Mouse (Mus musculus) kidney, postnatal 0 days (tissue): ENCODE results near the gene Azin2. TPM values are rescaled to one million over a fixed set of nuclear protein-coding genes. Genes with fewer than 3 reads are reported as not detected.
A peak's percentile ranks its signal among the peaks of the same experiment; 100 is the strongest.

ENCODE experiments used
- ATAC-seq: fragments of 200-750 bp; cut with Nextera tagmentation; replicated peaks from 2 replicates; pipeline ENCODE4 v1.8.0; 2017; ENCODE audit warnings: low read depth, moderate number of reproducible peaks, moderate TSS enrichment, moderate library complexity; ENCODE audit not compliant: low FRiP score
- DNase-seq: peaks from one replicate; pipeline ENCODE4 v3.0.0-alpha.2; 2016; ENCODE audit warnings: low spot score
- H3K27ac ChIP-seq: fragments of 300-500 bp; sonication (generic); 2 replicates; pipeline ENCODE4 v1.5.1; 2014; ENCODE audit warnings: mild to moderate bottlenecking
- H3K27me3 ChIP-seq: fragments of 300-500 bp; sonication (generic); 2 replicates; pipeline ENCODE4 v1.6.1; 2014; ENCODE audit warnings: low read length, mixed read lengths; ENCODE audit not compliant: insufficient read depth
- H3K36me3 ChIP-seq: fragments of 300-500 bp; sonication (generic); 2 replicates; pipeline ENCODE4 v1.6.1; 2014; ENCODE audit warnings: low read length, mixed read lengths; ENCODE audit not compliant: insufficient read depth
- H3K4me1 ChIP-seq: fragments of 300-500 bp; sonication (generic); replicated peaks from 2 replicates; pipeline ENCODE4 v1.6.1; 2014; ENCODE audit warnings: antibody characterized with exemption, low read length, mixed read lengths; ENCODE audit not compliant: insufficient read depth
- H3K4me2 ChIP-seq: fragments of 300-500 bp; sonication (generic); 2 replicates; pipeline ENCODE4 v1.6.1; 2014; ENCODE audit warnings: mild to moderate bottlenecking, low read length, moderate library complexity, mixed read lengths
- H3K4me3 ChIP-seq: fragments of 300-500 bp; sonication (generic); replicated peaks from 2 replicates; pipeline ENCODE4 v1.5.1; 2014; ENCODE audit warnings: low read depth, low read length
- H3K9ac ChIP-seq: fragments of 300-500 bp; sonication (generic); 2 replicates; pipeline ENCODE4 v1.6.1; 2014; ENCODE audit warnings: low read depth, low read length
- H3K9me3 ChIP-seq: fragments of 300-500 bp; sonication (generic); replicated peaks from 2 replicates; pipeline ENCODE4 v1.6.1; 2016; ENCODE audit warnings: low read length, inconsistent platforms, mixed read lengths
- CTCF ChIP-seq: IDR thresholded peaks from 2 replicates; pipeline ENCODE4 v1.5.1; 2016; ENCODE audit warnings: antibody characterized with exemption, low read depth, mild to moderate bottlenecking, moderate library complexity
- WGBS: fragments of 180-500 bp; shearing (Covaris S2); extraction: QIAGEN DNeasy Blood & Tissue Kit; methylation state at CpG from one replicate; pipeline ENCODE4 v1.1.7; 2014; 5-methylcytosine and 5-hydroxymethylcytosine counted together
- polyA plus RNA-seq: library from polyadenylated mRNA; unstranded; fragments of >200 nt; fragmentation: Nextera tagmentation; extraction: Ambion mirVana; gene quantifications from 2 replicates; pipeline ENCODE4 v1.2.1, GENCODE M21; 2015

The Azin2 gene
- polyA plus RNA-seq, 1 experiment from 2014 or later, result 21.5 TPM

DNA sequence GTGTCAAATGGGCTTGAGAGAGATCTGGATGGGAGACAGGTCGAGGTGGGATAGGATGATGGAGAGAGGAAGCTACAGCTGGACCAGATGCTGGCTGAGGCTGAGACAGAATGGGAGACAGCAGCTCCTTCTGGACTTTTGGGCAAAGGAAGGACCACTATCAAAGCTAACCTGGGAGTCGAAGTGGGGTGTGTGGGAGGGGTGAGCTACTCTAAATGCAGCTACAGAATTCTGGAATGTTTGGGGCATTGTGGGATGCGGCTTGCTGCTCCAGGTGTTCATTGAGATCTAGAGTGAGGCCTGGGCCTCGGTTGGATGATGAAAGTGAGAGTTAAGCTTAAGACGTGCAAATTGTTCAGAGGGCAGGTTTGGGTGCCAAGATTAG lies 77.5 kb downstream of the Azin2 start:
- no peaks in the 10 kb centered on the region for H3K4me1 ChIP-seq
- H3K4me2 ChIP-seq, result peak overlapping the region; percentile 99
- 40% methylated on average over 5 of the region's 5 CpGs for WGBS
- H3K9ac ChIP-seq, result 0 out of 2 replicates have a peak overlapping the region, but pooled peaks have one; percentile 67
- TF ChIP-seq CTCF, result no peak
- H3K36me3 ChIP-seq, result no peaks in the 10 kb centered on the region
- H3K4me3 ChIP-seq, result peak overlapping the region; percentile 68
- H3K9me3 ChIP-seq, result no peaks in the 10 kb centered on the region
- H3K27ac ChIP-seq, result no peak overlapping the region
- no peaks in the 10 kb centered on the region for H3K27me3 ChIP-seq
- ATAC-seq (no peak), DNase-seq (no peak)

DNA sequence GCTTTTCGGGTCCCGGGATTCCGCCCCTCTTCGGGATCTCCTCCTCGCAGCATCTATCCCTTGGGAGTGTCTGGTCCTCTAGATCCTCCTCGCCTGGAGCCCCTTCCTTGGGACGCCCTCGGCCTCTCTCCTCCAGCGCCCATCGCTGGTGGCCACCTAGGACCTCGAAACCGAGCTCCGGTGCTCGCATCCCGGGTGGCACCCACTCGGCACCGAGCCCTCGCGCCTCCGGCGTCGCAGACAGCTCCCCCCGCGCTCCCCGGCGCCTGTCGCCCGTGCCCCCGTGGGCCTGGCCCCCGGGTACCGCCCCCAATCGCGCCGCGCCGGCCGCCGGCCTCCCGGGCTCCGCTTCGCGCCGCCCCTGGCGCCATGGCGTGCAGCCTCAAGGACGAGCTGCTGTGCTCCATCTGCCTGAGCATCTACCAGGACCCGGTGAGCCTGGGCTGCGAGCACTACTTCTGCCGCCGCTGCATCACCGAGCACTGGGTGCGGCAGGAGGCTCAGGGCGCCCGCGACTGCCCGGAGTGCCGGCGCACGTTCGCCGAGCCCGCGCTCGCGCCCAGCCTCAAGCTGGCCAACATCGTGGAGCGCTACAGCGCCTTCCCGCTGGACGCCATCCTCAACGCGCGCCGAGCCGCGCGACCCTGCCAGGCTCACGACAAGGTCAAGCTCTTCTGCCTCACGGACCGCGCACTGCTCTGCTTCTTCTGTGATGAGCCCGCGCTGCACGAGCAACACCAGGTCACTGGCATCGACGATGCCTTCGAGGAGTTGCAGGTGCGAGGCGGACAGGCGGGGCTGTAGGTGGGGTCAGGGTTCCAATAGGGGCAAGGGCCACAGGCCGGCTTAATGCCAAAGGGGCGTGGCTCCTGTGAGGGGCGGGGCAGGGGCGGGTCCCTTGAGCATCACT lies 78.2 kb downstream of the Azin2 start:
- H3K4me2 ChIP-seq, result peak overlapping the region; percentile 99
- H3K27me3 ChIP-seq, result no peaks in the 10 kb centered on the region
- H3K4me1 ChIP-seq, result 0 out of 2 replicates have a peak, but pooled peaks cover 3% of the 10 kb centered on the region
- TF ChIP-seq CTCF, result no peak
- H3K9me3 ChIP-seq, result no peaks in the 10 kb centered on the region
- H3K4me3 ChIP-seq, result peak overlapping the region; percentile 68
- no peak for DNase-seq
- peak overlapping the region; percentile 67 for H3K9ac ChIP-seq
- no peaks in the 10 kb centered on the region for H3K36me3 ChIP-seq
- H3K27ac ChIP-seq, result peak overlapping the region; percentile 51; the same call in 1 of the 2 replicates
- under 1% methylated on average over 92 of the region's 94 CpGs for WGBS
- ATAC-seq, result peak; percentile 53

DNA sequence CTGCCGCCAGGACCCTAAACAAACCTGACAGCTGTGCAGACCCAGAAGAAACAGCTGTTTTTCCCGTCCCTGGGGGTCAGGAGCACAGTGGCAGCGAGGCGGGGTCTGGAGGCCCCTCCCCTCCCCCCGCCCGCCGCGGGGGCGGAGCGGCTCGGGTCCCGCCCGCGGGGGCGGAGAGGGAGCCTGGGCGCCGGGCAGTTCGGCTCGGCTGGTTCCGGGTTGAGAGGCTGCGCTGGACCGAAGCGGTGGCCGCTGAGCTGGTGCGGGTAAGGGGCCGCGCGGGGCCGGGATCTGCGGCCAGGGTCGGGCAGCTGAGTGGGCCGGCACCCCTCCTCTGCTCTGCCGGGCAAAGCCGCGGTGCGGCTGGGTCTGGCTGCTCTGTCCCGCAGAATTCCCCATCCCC lies 78.9 kb downstream of the Azin2 start, which contains the start of gene Trim62:
Gene Trim62, plus strand, starts transcription at position 202 of the 403 bp plus-strand sequence.
- Histone ChIP-seq H3K4me1 (0 out of 2 replicates have a peak, but pooled peaks cover 3% of the 10 kb centered on the region), H3K4me2 (peak within 1 kb of the TSS; percentile 99), H3K4me3 (peak within 1 kb of the TSS; percentile 68), H3K9me3 (no peaks in the 10 kb centered on the region), H3K9ac (peak within 1 kb of the TSS; percentile 67), H3K27me3 (no peaks in the 10 kb centered on the region), H3K27ac (peak within 1 kb of the TSS; percentile 51; the same call in 1 of the 2 replicates), H3K36me3 (no peaks in the 10 kb centered on the region)
- peak; percentile 88 for DNase-seq
- peak; percentile 71 for ATAC-seq
- peak; percentile 26; the same call in 1 of the 2 replicates for TF ChIP-seq CTCF
- under 1% methylated on average over 37 of the region's 37 CpGs for WGBS

Other genes with a start within 250 kb of the Azin2 start
- gene A3galt2, start 207.1 kb downstream of the Azin2 start, polyA plus RNA-seq, result 0.13 and 0.23 TPM in 2 replicates
- 31.1 and 31.2 TPM in 2 replicates for gene Zfp362, start 156.4 kb downstream of the Azin2 start, polyA plus RNA-seq
- gene Trim62, start 78.9 kb downstream of the Azin2 start, polyA plus RNA-seq, result 5.4 and 6.2 TPM in 2 replicates
- 173 and 188 TPM in 2 replicates for gene Ak2, start 29.5 kb upstream of the Azin2 start, polyA plus RNA-seq
- gene Rnf19b, start 95.8 kb upstream of the Azin2 start, polyA plus RNA-seq, result 6.1 and 7.1 TPM in 2 replicates
- 10.2 and 10.5 TPM in 2 replicates for gene Tmem54, start 143.1 kb upstream of the Azin2 start, polyA plus RNA-seq
- gene Hpca, start 159.6 kb upstream of the Azin2 start, polyA plus RNA-seq, result 0.94 and 1.0 TPM in 2 replicates
- gene Fndc5, start 174.6 kb upstream of the Azin2 start, polyA plus RNA-seq, result 5.9 and 6.3 TPM in 2 replicates
- gene S100pbp, start 227.3 kb upstream of the Azin2 start, polyA plus RNA-seq, result 14.5 and 15.6 TPM in 2 replicates
- 48.9 and 55.9 TPM in 2 replicates for gene Yars, start 227.3 kb upstream of the Azin2 start, polyA plus RNA-seq